Mouse (Mus musculus): ENCODE data around the gene Txndc9.

Txndc9 gene

GRCm38 (mm10) chr1:37997867-37998266 lies at the start of gene Txndc9, which contains the start of gene Eif5b:
Txndc9 (minus strand) TSS chr1:37997893.
Eif5b (plus strand) TSS chr1:37998010.
- in situ Hi-C loops (cut with MseI, MboI), result no loop called here

- in situ Hi-C loops (cut with MseI, MboI), result no loop called here
Measured at GRCm38 (mm10) chr1:38038898-38039297, 41.2 kb upstream of the Txndc9 start.

GRCm38 (mm10) chr1:38037375-38037774 lies 39.7 kb upstream of the Txndc9 start:
- in situ Hi-C loops (cut with MseI, MboI), result no loop called here

GRCm38 (mm10) chr1:38035521-38035920 lies 37.8 kb upstream of the Txndc9 start:
- in situ Hi-C loops (cut with MseI, MboI), result no loop called here

- in situ Hi-C loops (cut with MseI, MboI), result no loop called here
Measured at GRCm38 (mm10) chr1:38031391-38031790, 33.7 kb upstream of the Txndc9 start.

- in situ Hi-C loops (cut with MseI, MboI), result no loop called here
Measured at GRCm38 (mm10) chr1:38027301-38027700, 29.6 kb upstream of the Txndc9 start.

GRCm38 (mm10) chr1:38014551-38015203 lies 17.0 kb upstream of the Txndc9 start:
- in situ Hi-C loops (cut with MseI, MboI), result no loop called here

GRCm38 (mm10) chr1:38012509-38012908 lies 14.8 kb upstream of the Txndc9 start:
- in situ Hi-C loops (cut with MseI, MboI), result no loop called here

GRCm38 (mm10) chr1:38012104-38012503 lies 14.4 kb upstream of the Txndc9 start:
- in situ Hi-C loops (cut with MseI, MboI), result no loop called here

GRCm38 (mm10) chr1:38011647-38012046 lies 14.0 kb upstream of the Txndc9 start:
- in situ Hi-C loops (cut with MseI, MboI), result no loop called here

- in situ Hi-C loops (cut with MseI, MboI), result no loop called here
Measured at GRCm38 (mm10) chr1:38006741-38007140, 9.0 kb upstream of the Txndc9 start.

GRCm38 (mm10) chr1:38003046-38003445 lies 5.4 kb upstream of the Txndc9 start:
- in situ Hi-C loops (cut with MseI, MboI), result no loop called here

GRCm38 (mm10) chr1:38001956-38002355 lies 4.3 kb upstream of the Txndc9 start:
- in situ Hi-C loops (cut with MseI, MboI), result no loop called here

GRCm38 (mm10) chr1:38000844-38001243 lies 3.2 kb upstream of the Txndc9 start:
- in situ Hi-C loops (cut with MseI, MboI), result no loop called here

- in situ Hi-C loops (cut with MseI, MboI), result no loop called here
Measured at GRCm38 (mm10) chr1:37999552-37999951, 1.9 kb upstream of the Txndc9 start.

GRCm38 (mm10) chr1:37998371-37999199 lies 892 bp upstream of the Txndc9 start:
- in situ Hi-C loops (cut with MseI, MboI), result no loop called here

- in situ Hi-C loops (cut with MseI, MboI), result no loop called here
Measured at GRCm38 (mm10) chr1:37996877-37997484, 712 bp downstream of the Txndc9 start.

GRCm38 (mm10) chr1:37996226-37996625 lies 1.5 kb downstream of the Txndc9 start:
- in situ Hi-C loops (cut with MseI, MboI), result no loop called here

- in situ Hi-C loops (cut with MseI, MboI), result loop anchor here in 1 of 2 experiments (10.0 kb wide), 1 partner anchor 53 kb away; no protein-coding TSS in a partner anchor
Measured at GRCm38 (mm10) chr1:37987856-37988255, 9.8 kb downstream of the Txndc9 start.

GRCm38 (mm10) chr1:37985764-37986323 lies 11.8 kb downstream of the Txndc9 start:
- in situ Hi-C loops (cut with MseI, MboI), result loop anchor here in 1 of 2 experiments (10.0 kb wide), 1 partner anchor 51 kb away; no protein-coding TSS in a partner anchor

GRCm38 (mm10) chr1:37984326-37984725 lies 13.4 kb downstream of the Txndc9 start:
- in situ Hi-C loops (cut with MseI, MboI), result loop anchor here in 1 of 2 experiments (10.0 kb wide), 1 partner anchor 50 kb away; no protein-coding TSS in a partner anchor

- in situ Hi-C loops (cut with MseI, MboI), result loop anchor here in 1 of 2 experiments (5.0 kb wide), 1 partner anchor 35 kb away; no protein-coding TSS in a partner anchor
Measured at GRCm38 (mm10) chr1:37977303-37977702, 20.4 kb downstream of the Txndc9 start.

Measured in mouse trophoblast stem cell (cell line).